Mouse (Mus musculus) MEL (cell line): Measurements from ENCODE around the gene Cluh. TPM values are rescaled to one million over a fixed set of nuclear protein-coding genes. Genes with fewer than 3 reads are reported as not detected.

Experiments used
- DNase-seq: peaks from one replicate; pipeline ENCODE4 v3.0.0; 2011; ENCODE audit warnings: low read depth, low spot score
- H3K27ac ChIP-seq: 2 replicates; pipeline ENCODE4 v1.5.1; 2012; ENCODE audit warnings: low read depth, mild to moderate bottlenecking, control low read depth, low read length, moderate library complexity; ENCODE audit not compliant: control insufficient read depth
- H3K27me3 ChIP-seq, 2 experiments: fragments of 150-350 bp in 1 of 2; sonication (generic) in 1 of 2; 2 replicates each; pipeline ENCODE4 v1.6.1; 2012; ENCODE audit warnings: low read length in 2 of 2, mild to moderate bottlenecking in 2 of 2, improper control_type of control experiment in 1 of 2, moderate library complexity in 1 of 2; ENCODE audit not compliant: insufficient read depth in 2 of 2, control insufficient read depth in 1 of 2
- H3K36me3 ChIP-seq, 2 experiments: 2 replicates each; pipeline ENCODE4 v1.6.1; 2012 to 2014; ENCODE audit warnings: low read length in 2 of 2, improper control_type of control experiment in 1 of 2, inconsistent platforms in 1 of 2, mild to moderate bottlenecking in 1 of 2; ENCODE audit not compliant: insufficient read depth in 2 of 2, control insufficient read depth in 1 of 2
- H3K4me1 ChIP-seq, 2 experiments: fragments of 150-350 bp in 1 of 2; sonication (generic) in 1 of 2; 2 replicates each; pipeline ENCODE4 v1.6.1; 2012; ENCODE audit warnings: low read length in 2 of 2, improper control_type of control experiment in 1 of 2, mild to moderate bottlenecking in 1 of 2; ENCODE audit not compliant: insufficient read depth in 2 of 2, control insufficient read depth in 1 of 2
- H3K4me3 ChIP-seq, 2 experiments: fragments of 150-350 bp in 1 of 2; sonication (generic) in 1 of 2; 2 replicates each; pipeline ENCODE4 v1.5.1; 2012; ENCODE audit warnings: low read depth in 2 of 2, low read length in 2 of 2, mild to moderate bottlenecking in 2 of 2, moderate library complexity in 2 of 2, control low read depth in 1 of 2, improper control_type of control experiment in 1 of 2; ENCODE audit not compliant: control insufficient read depth in 1 of 2, insufficient read depth in 1 of 2
- H3K79me2 ChIP-seq: 2 replicates; pipeline ENCODE4 v1.6.1; 2012; ENCODE audit warnings: mild to moderate bottlenecking, low read length, moderate library complexity; ENCODE audit not compliant: control insufficient read depth, poor library complexity, insufficient read depth
- H3K9ac ChIP-seq: 2 replicates; pipeline ENCODE4 v1.6.1; 2012; ENCODE audit warnings: low read depth, mild to moderate bottlenecking, control low read depth, low read length, moderate library complexity; ENCODE audit not compliant: control insufficient read depth, poor library complexity, severe bottlenecking
- H3K9me3 ChIP-seq: fragments of 150-350 bp; sonication (generic); replicated peaks from 2 replicates; pipeline ENCODE4 v1.6.1; 2012; ENCODE audit warnings: mild to moderate bottlenecking, low read length, improper control_type of control experiment, moderate library complexity; ENCODE audit not compliant: insufficient read depth
- CHD1 ChIP-seq: IDR thresholded peaks from 2 replicates; pipeline ENCODE4 v1.6.1; 2012; ENCODE audit warnings: low read depth, mild to moderate bottlenecking, inconsistent platforms, low read length, improper control_type of control experiment
- EP300 ChIP-seq, 2 experiments: IDR thresholded peaks; 2 replicates each; pipeline ENCODE4 v1.6.1; 2011; ENCODE audit warnings: improper control_type of control experiment in 2 of 2, low read length in 2 of 2, low read depth in 1 of 2, mild to moderate bottlenecking in 1 of 2
- ETS1 ChIP-seq: IDR thresholded peaks from 2 replicates; pipeline ENCODE4 v1.6.1; 2012; ENCODE audit warnings: low read depth, mild to moderate bottlenecking, inconsistent platforms, low read length, improper control_type of control experiment, moderate library complexity
- JUND ChIP-seq: IDR thresholded peaks from 2 replicates; pipeline ENCODE4 v1.6.1; 2011; ENCODE audit warnings: low read depth, mild to moderate bottlenecking, improper control_type of control experiment, low read length
- MAX ChIP-seq: IDR thresholded peaks from 2 replicates; pipeline ENCODE4 v1.6.1; 2011; ENCODE audit warnings: low read length, improper control_type of control experiment
- MAZ ChIP-seq: IDR thresholded peaks from 2 replicates; pipeline ENCODE4 v1.6.1; 2012; ENCODE audit warnings: low read depth, mild to moderate bottlenecking, inconsistent platforms, low read length, improper control_type of control experiment
- MEF2A ChIP-seq: IDR thresholded peaks from 2 replicates; pipeline ENCODE4 v1.6.1; 2014; ENCODE audit warnings: low read depth, mild to moderate bottlenecking, inconsistent platforms, low read length, improper control_type of control experiment; ENCODE audit not compliant: poor library complexity, insufficient replicate concordance, severe bottlenecking; ENCODE audit errors: extremely low read depth
- MXI1 ChIP-seq: IDR thresholded peaks from 2 replicates; pipeline ENCODE4 v1.6.1; 2011; ENCODE audit warnings: mild to moderate bottlenecking, low read depth, low read length, improper control_type of control experiment
- MYB ChIP-seq: IDR thresholded peaks from 2 replicates; pipeline ENCODE4 v1.6.1; 2011; ENCODE audit warnings: mild to moderate bottlenecking, low read depth, low read length, improper control_type of control experiment
- MYC ChIP-seq: IDR thresholded peaks from 2 replicates; pipeline ENCODE4 v1.6.1; 2011; ENCODE audit warnings: low read depth, mild to moderate bottlenecking, low read length, improper control_type of control experiment, moderate library complexity
- NELFE ChIP-seq: IDR thresholded peaks from 2 replicates; pipeline ENCODE4 v1.6.1; 2011; ENCODE audit warnings: low read depth, low read length, improper control_type of control experiment
- NRF1 ChIP-seq: IDR thresholded peaks from 2 replicates; pipeline ENCODE4 v1.6.1; 2014; ENCODE audit warnings: low read depth, mild to moderate bottlenecking, inconsistent platforms, low read length, improper control_type of control experiment, moderate library complexity; ENCODE audit not compliant: poor library complexity, insufficient read depth, severe bottlenecking
- POLR2A ChIP-seq, 2 experiments: IDR thresholded peaks; 2 replicates each; pipeline ENCODE4 v1.6.1; 2011 to 2012; ENCODE audit warnings: low read length in 2 of 2, mild to moderate bottlenecking in 2 of 2, control low read depth in 1 of 2, improper control_type of control experiment in 1 of 2, low read depth in 1 of 2, moderate library complexity in 1 of 2; ENCODE audit not compliant: control insufficient read depth in 1 of 2, insufficient read depth in 1 of 2, poor library complexity in 1 of 2
- POLR2AphosphoS2 ChIP-seq: IDR thresholded peaks from 2 replicates; pipeline ENCODE4 v1.6.1; 2011; ENCODE audit warnings: low read length, improper control_type of control experiment
- POLR2AphosphoS5 ChIP-seq: IDR thresholded peaks from 2 replicates; pipeline ENCODE4 v1.6.1; 2012; ENCODE audit warnings: low read depth, borderline replicate concordance, mild to moderate bottlenecking, inconsistent platforms, low read length, moderate library complexity, mixed read lengths
- RAD21 ChIP-seq: IDR thresholded peaks from 2 replicates; pipeline ENCODE4 v1.6.1; 2011; ENCODE audit warnings: mild to moderate bottlenecking, low read depth, low read length, improper control_type of control experiment
- RCOR1 ChIP-seq: IDR thresholded peaks from 2 replicates; pipeline ENCODE4 v1.6.1; 2012; ENCODE audit warnings: low read depth, mild to moderate bottlenecking, inconsistent platforms, low read length, improper control_type of control experiment
- TAL1 ChIP-seq: IDR thresholded peaks from 2 replicates; pipeline ENCODE4 v1.6.1; 2012; ENCODE audit warnings: mild to moderate bottlenecking, inconsistent platforms, low read length, moderate library complexity, mixed read lengths
- TBP ChIP-seq: IDR thresholded peaks from 2 replicates; pipeline ENCODE4 v1.8.0; 2011; ENCODE audit warnings: low read depth, low read length, improper control_type of control experiment
- UBTF ChIP-seq: IDR thresholded peaks from 2 replicates; pipeline ENCODE4 v1.6.1; 2012; ENCODE audit warnings: low read depth, mild to moderate bottlenecking, inconsistent platforms, low read length, improper control_type of control experiment, moderate library complexity, borderline replicate concordance; ENCODE audit not compliant: insufficient read depth
- USF1 ChIP-seq: IDR thresholded peaks from 2 replicates; pipeline ENCODE4 v1.6.1; 2014; ENCODE audit warnings: low read depth, mild to moderate bottlenecking, inconsistent platforms, low read length, improper control_type of control experiment, moderate library complexity
- USF2 ChIP-seq, 2 experiments: IDR thresholded peaks; 2 replicates each; pipeline ENCODE4 v1.6.1; 2011 to 2012; ENCODE audit warnings: improper control_type of control experiment in 2 of 2, low read length in 2 of 2, borderline replicate concordance in 1 of 2, inconsistent platforms in 1 of 2, low read depth in 1 of 2, mild to moderate bottlenecking in 1 of 2; ENCODE audit not compliant: insufficient read depth in 1 of 2
- ZC3H11A ChIP-seq: IDR thresholded peaks from 2 replicates; pipeline ENCODE4 v1.6.1; 2012; ENCODE audit warnings: low read depth, mild to moderate bottlenecking, inconsistent platforms, low read length, improper control_type of control experiment
- ZMIZ1 ChIP-seq: IDR thresholded peaks from 2 replicates; pipeline ENCODE4 v1.6.1; 2012; ENCODE audit warnings: low read depth, mild to moderate bottlenecking, inconsistent platforms, low read length, improper control_type of control experiment, moderate library complexity
- polyA plus RNA-seq, 2 experiments: library from polyadenylated mRNA; stranded (reverse) in 1 of 2; unstranded in 1 of 2; fragments of >175 nt in 1 of 2; fragments of >200 nt in 1 of 2; gene quantifications; 2 replicates each; pipeline versions ENCODE4 v1.2.1 to v1.2.4; 2012; ENCODE audit warnings: low replicate concordance in 2 of 2, low read depth in 1 of 2; ENCODE audit not compliant: insufficient read length in 2 of 2, insufficient read depth in 1 of 2, missing spikeins in 1 of 2
- total RNA-seq: library from RNA; depleted of rRNA; stranded (reverse); fragments of 300-350 nt; gene quantifications from 2 replicates; pipeline ENCODE4 v1.2.3, GENCODE M21; 2012

Cluh gene
- total and polyA plus RNA-seq, 3 experiments = 53.8 to 135 (median 115) TPM

DNA sequence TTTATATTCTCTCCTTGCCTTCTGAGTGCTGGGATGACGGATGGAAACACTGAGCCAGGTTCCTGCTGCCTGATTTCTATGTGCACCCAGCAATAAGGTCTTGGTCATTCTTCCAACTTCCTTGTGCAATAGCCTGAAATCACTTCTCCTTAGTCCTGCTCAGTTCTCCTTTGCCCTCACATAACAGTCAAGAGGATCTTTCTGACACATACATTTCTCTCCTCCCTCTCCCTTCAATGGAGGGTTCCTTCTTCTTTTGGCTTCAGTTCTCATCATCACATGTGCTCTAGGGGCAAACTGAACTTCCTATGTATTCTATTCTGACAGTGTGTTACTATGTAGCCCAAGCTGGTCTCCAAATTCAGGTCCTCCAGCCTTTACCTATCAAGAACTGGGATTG, 1.3 kb upstream of the Cluh start:
- TF ChIP-seq ZMIZ1 (no peak), USF2 (IDR thresholded peaks at IDR 0.05; ENCODE audit: borderline replicate concordance in 1 of 2, insufficient read depth in 1 of 2, low read depth in 1 of 2, low read length in 2 of 2) (no peak), POLR2AphosphoS5 (no peak), MXI1 (peak; percentile 67), MAZ (no peak), CHD1 (no peak), USF1 (0 out of 2 replicates have a peak, but pooled peaks have one; percentile 13), UBTF (no peak), RAD21 (no peak), TAL1 (no peak), NRF1 (no peak), EP300 (IDR thresholded peaks at IDR 0.05; ENCODE audit: low read depth in 1 of 2, low read length in 2 of 2) (peak in 1 of 2 experiments; percentile 33; a peak in 1 of 4 replicates), TBP (no peak), NELFE (no peak), MAX (0 out of 2 replicates have a peak, but pooled peaks have one; percentile 21), POLR2A (IDR thresholded peaks at IDR 0.05; ENCODE audit: control insufficient read depth in 1 of 2, insufficient read depth in 1 of 2, low read depth in 1 of 2, low read length in 2 of 2, poor library complexity in 1 of 2) (no peak), POLR2AphosphoS2 (no peak), RCOR1 (no peak), ZC3H11A (no peak), ETS1 (0 out of 2 replicates have a peak, but pooled peaks have one; percentile 23), JUND (no peak), MYC (peak; percentile 67), MYB (no peak), MEF2A (no peak)
- no peak overlapping the region for H3K4me3 ChIP-seq
- peaks cover 37% of the 10 kb centered on the region for H3K79me2 ChIP-seq
- H3K36me3 ChIP-seq = peaks cover 0 to 30% of the 10 kb centered on the region in 2 experiments; a peak in 3 of 4 replicates
- no peaks in the 10 kb centered on the region for H3K9me3 ChIP-seq
- H3K27ac ChIP-seq = peak overlapping the region; percentile 70
- peaks cover 10 to 43% of the 10 kb centered on the region in 2 experiments; a peak in 3 of 4 replicates for H3K4me1 ChIP-seq
- peak; percentile 73 for DNase-seq
- H3K9ac ChIP-seq = peak overlapping the region; percentile 54
- no peaks in the 10 kb centered on the region for H3K27me3 ChIP-seq
